Mouse (Mus musculus) ES-Bruce4 (cell line): Measurements from ENCODE around the gene Ctdnep1.

Experiments used
- CTCF ChIP-seq: IDR thresholded peaks from one replicate; pipeline ENCODE4 v1.8.1; 2011; ENCODE audit warnings: low read depth, low read length
- POLR2A ChIP-seq: IDR thresholded peaks from one replicate; pipeline ENCODE4 v1.8.1; 2011; ENCODE audit warnings: low read length; ENCODE audit not compliant: insufficient read depth

- peak; percentile 88 for TF ChIP-seq POLR2A
- TF ChIP-seq CTCF: no peak
Observed at GRCm38 (mm10) chr11:70000396-70000898, 19.5 kb downstream of the Ctdnep1 start, which contains the start of gene Dvl2.
